Mouse (Mus musculus) frontal cortex, postnatal 14 days (tissue): Measurements from ENCODE around the gene Iqgap1.

Experiments used
- DNase-seq, 2 experiments: peaks; one replicate each; pipeline ENCODE4 v3.0.0; 2022; ENCODE audit warnings: low spot score in 2 of 2

The Iqgap1 gene

GRCm38 (mm10) chr7:80825843-80826403, at the start of gene Iqgap1:
Iqgap1 (minus strand) TSS chr7:80825974.
- DNase-seq: no peak

- DNase-seq: no peak
Measured at GRCm38 (mm10) chr7:80873631-80874030, 47.9 kb upstream of the Iqgap1 start.

- no peak for DNase-seq
Measured at GRCm38 (mm10) chr7:80873038-80873437, 47.3 kb upstream of the Iqgap1 start.

- DNase-seq: no peak
Measured at GRCm38 (mm10) chr7:80868686-80869085, 42.9 kb upstream of the Iqgap1 start.

- no peak for DNase-seq
Measured at GRCm38 (mm10) chr7:80866514-80867147, 40.9 kb upstream of the Iqgap1 start.

- no peak for DNase-seq
Measured at GRCm38 (mm10) chr7:80865521-80865920, 39.7 kb upstream of the Iqgap1 start.

GRCm38 (mm10) chr7:80864831-80865230, 39.1 kb upstream of the Iqgap1 start:
- no peak for DNase-seq

- DNase-seq: no peak
Measured at GRCm38 (mm10) chr7:80864151-80864550, 38.4 kb upstream of the Iqgap1 start.

- no peak for DNase-seq
Measured at GRCm38 (mm10) chr7:80863520-80863919, 37.7 kb upstream of the Iqgap1 start.

GRCm38 (mm10) chr7:80862475-80862874, 36.7 kb upstream of the Iqgap1 start:
- no peak for DNase-seq

GRCm38 (mm10) chr7:80860729-80861274, 35.0 kb upstream of the Iqgap1 start, which contains the start of gene Zscan2:
Zscan2 (plus strand) TSS chr7:80860920.
- peak; percentile 88 to 89 for DNase-seq

- no peak for DNase-seq
Measured at GRCm38 (mm10) chr7:80860227-80860626, 34.5 kb upstream of the Iqgap1 start.

- DNase-seq: peak; percentile 49 to 65
Measured at GRCm38 (mm10) chr7:80857181-80857580, 31.4 kb upstream of the Iqgap1 start.

GRCm38 (mm10) chr7:80855316-80855715, 29.5 kb upstream of the Iqgap1 start:
- DNase-seq: no peak

GRCm38 (mm10) chr7:80853218-80853617, 27.4 kb upstream of the Iqgap1 start:
- DNase-seq: no peak

- no peak for DNase-seq
Measured at GRCm38 (mm10) chr7:80850520-80850919, 24.7 kb upstream of the Iqgap1 start.

GRCm38 (mm10) chr7:80849710-80850109, 23.9 kb upstream of the Iqgap1 start:
- DNase-seq: no peak

- no peak for DNase-seq
Measured at GRCm38 (mm10) chr7:80849267-80849666, 23.5 kb upstream of the Iqgap1 start.

GRCm38 (mm10) chr7:80846709-80847108, 20.9 kb upstream of the Iqgap1 start:
- no peak for DNase-seq

- no peak for DNase-seq
Measured at GRCm38 (mm10) chr7:80846280-80846678, 20.5 kb upstream of the Iqgap1 start.

- DNase-seq: no peak
Measured at GRCm38 (mm10) chr7:80845621-80846279, 20.0 kb upstream of the Iqgap1 start.

- DNase-seq: no peak
Measured at GRCm38 (mm10) chr7:80844691-80845090, 18.9 kb upstream of the Iqgap1 start.
